Mouse (Mus musculus): Measurements from ENCODE around the gene 1500009C09Rik. TPM values are rescaled to one million over a fixed set of nuclear protein-coding genes. Genes with fewer than 3 reads are reported as not detected.

Gene 1500009C09Rik
- polyA plus RNA-seq, 1 experiment from 2014 or later: 1.7 TPM

DNA sequence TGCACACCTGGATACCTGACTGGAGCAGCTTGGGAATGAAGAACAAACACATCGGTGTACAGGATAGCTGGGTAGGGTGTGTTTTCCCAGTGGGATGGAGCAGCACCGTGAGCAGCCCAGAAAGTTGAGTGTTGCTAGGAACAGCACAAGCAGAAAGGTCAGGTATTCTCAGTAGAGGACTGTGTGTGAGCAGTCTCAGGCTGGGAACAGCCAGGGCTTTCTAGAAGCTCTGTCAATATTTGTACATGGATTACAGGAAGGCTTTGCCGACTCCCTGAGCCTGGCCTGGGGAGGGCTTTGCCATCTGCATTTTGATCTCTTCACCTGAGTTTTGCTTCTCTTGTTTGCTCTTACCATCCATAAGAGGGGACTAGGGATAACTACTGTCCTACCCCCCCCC lies 54.9 kb downstream of the 1500009C09Rik start:
- no peak for ATAC-seq (ENCODE audit: low FRiP score, low read depth)
- H3K36me3 ChIP-seq: no peaks in the 10 kb centered on the region

DNA sequence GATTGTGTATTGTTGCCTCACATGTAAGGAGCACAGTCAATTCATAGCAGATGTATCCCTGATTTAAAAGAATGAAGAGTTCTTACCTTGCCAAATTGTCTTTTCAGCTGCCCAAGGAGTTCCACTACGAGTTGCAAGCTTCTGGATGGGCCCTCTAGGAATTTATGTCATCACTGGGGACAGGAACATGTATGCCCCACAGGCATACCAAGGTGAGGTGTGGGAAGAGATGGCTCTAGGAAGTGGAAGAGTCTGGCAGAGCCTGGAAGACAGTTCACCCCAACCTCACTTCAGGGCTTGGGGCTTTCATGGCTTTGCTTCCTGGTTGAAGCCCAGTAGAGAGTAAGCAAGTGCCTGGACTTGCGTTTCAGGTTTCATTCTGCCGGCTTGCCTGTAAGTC lies 56.2 kb downstream of the 1500009C09Rik start:
- Histone ChIP-seq H3K27me3 (replicated peaks) (no peaks in the 10 kb centered on the region), H3K36me3 (no peaks in the 10 kb centered on the region), H3K4me3 (no peak overlapping the region), H3K9me3 (no peaks in the 10 kb centered on the region), H3K4me1 (no peaks in the 10 kb centered on the region), H3K9ac (no peak overlapping the region), H3K4me2 (replicated peaks) (no peak overlapping the region), H3K27ac (no peak overlapping the region)
- ATAC-seq (ENCODE audit: low FRiP score, low read depth): no peak
- 82% methylated on average over 3 of the region's 3 CpGs for WGBS

More for the DNA sequence above, 54.9 kb downstream of the 1500009C09Rik start:
- Histone ChIP-seq H3K4me1 (no peaks in the 10 kb centered on the region), H3K9me3 (no peaks in the 10 kb centered on the region), H3K27ac (no peak overlapping the region), H3K27me3 (replicated peaks) (no peaks in the 10 kb centered on the region), H3K4me3 (no peak overlapping the region), H3K9ac (no peak overlapping the region), H3K4me2 (replicated peaks) (no peak overlapping the region)
- 85% methylated on average over 3 of the region's 3 CpGs for WGBS

Other genes starting within 250 kb of the 1500009C09Rik start
- gene Desi1, start 218.5 kb upstream of the 1500009C09Rik start, polyA plus RNA-seq (2016; fragmentation: Nextera tagmentation; extraction: Ambion mirVana): 42.9 and 48.5 TPM in 2 replicates
- 188 and 193 TPM in 2 replicates for gene Snu13, start 204.8 kb upstream of the 1500009C09Rik start, polyA plus RNA-seq (2016; fragmentation: Nextera tagmentation; extraction: Ambion mirVana)
- gene 4930407I10Rik, start 193.2 kb upstream of the 1500009C09Rik start, polyA plus RNA-seq (2016; fragmentation: Nextera tagmentation; extraction: Ambion mirVana): 0.04 TPM in 1 of 2 replicates, not detected in the other
- 0.05 and 0.08 TPM in 2 replicates for gene Mei1, start 182.4 kb upstream of the 1500009C09Rik start, polyA plus RNA-seq (2016; fragmentation: Nextera tagmentation; extraction: Ambion mirVana)
- gene Ccdc134, start 124.5 kb upstream of the 1500009C09Rik start, polyA plus RNA-seq (2016; fragmentation: Nextera tagmentation; extraction: Ambion mirVana): 17.8 and 20.3 TPM in 2 replicates
- 238 and 239 TPM in 2 replicates for gene Srebf2, start 105.2 kb upstream of the 1500009C09Rik start, polyA plus RNA-seq (2016; fragmentation: Nextera tagmentation; extraction: Ambion mirVana)
- 0.29 and 0.46 TPM in 2 replicates for gene Shisa8, start 39.6 kb upstream of the 1500009C09Rik start, polyA plus RNA-seq (2016; fragmentation: Nextera tagmentation; extraction: Ambion mirVana)
- 0.10 and 0.22 TPM in 2 replicates for gene Tnfrsf13c, start 28.0 kb upstream of the 1500009C09Rik start, polyA plus RNA-seq (2016; fragmentation: Nextera tagmentation; extraction: Ambion mirVana)
- 45.5 and 45.8 TPM in 2 replicates for gene Cenpm, start 7.6 kb upstream of the 1500009C09Rik start, polyA plus RNA-seq (2016; fragmentation: Nextera tagmentation; extraction: Ambion mirVana)
- gene Sept3, start 22.5 kb downstream of the 1500009C09Rik start, polyA plus RNA-seq (2016; fragmentation: Nextera tagmentation; extraction: Ambion mirVana): 235 and 268 TPM in 2 replicates
- not detected in 2 replicates for gene Wbp2nl, start 46.6 kb downstream of the 1500009C09Rik start, polyA plus RNA-seq (2016; fragmentation: Nextera tagmentation; extraction: Ambion mirVana)
- 24.8 and 27.1 TPM in 2 replicates for gene Naga, start 86.5 kb downstream of the 1500009C09Rik start, polyA plus RNA-seq (2016; fragmentation: Nextera tagmentation; extraction: Ambion mirVana)
- 3.6 and 4.0 TPM in 2 replicates for gene Pheta2, start 86.5 kb downstream of the 1500009C09Rik start, polyA plus RNA-seq (2016; fragmentation: Nextera tagmentation; extraction: Ambion mirVana)
- gene Smdt1, start 86.6 kb downstream of the 1500009C09Rik start, polyA plus RNA-seq (2016; fragmentation: Nextera tagmentation; extraction: Ambion mirVana): 285 and 313 TPM in 2 replicates
- 302 and 313 TPM in 2 replicates for gene Ndufa6, start 101.9 kb downstream of the 1500009C09Rik start, polyA plus RNA-seq (2016; fragmentation: Nextera tagmentation; extraction: Ambion mirVana)
- gene Cyp2d22, start 127.9 kb downstream of the 1500009C09Rik start, polyA plus RNA-seq (2016; fragmentation: Nextera tagmentation; extraction: Ambion mirVana): 2.2 and 2.9 TPM in 2 replicates
- gene Cyp2d11, start 141.6 kb downstream of the 1500009C09Rik start, polyA plus RNA-seq (2016; fragmentation: Nextera tagmentation; extraction: Ambion mirVana): not detected in 2 replicates
- not detected in 2 replicates for gene Cyp2d10, start 154.8 kb downstream of the 1500009C09Rik start, polyA plus RNA-seq (2016; fragmentation: Nextera tagmentation; extraction: Ambion mirVana)
- not detected in 2 replicates for gene Cyp2d9, start 181.0 kb downstream of the 1500009C09Rik start, polyA plus RNA-seq (2016; fragmentation: Nextera tagmentation; extraction: Ambion mirVana)

Data from neural tube, embryonic 12.5 days (tissue).